Mouse (Mus musculus) cerebellum, postnatal 14 days (tissue): ENCODE results near the gene Trank1.
A peak's percentile ranks its signal among the peaks of the same experiment; 100 is the strongest.

ENCODE experiments used
- DNase-seq, 2 experiments: peaks; one replicate each; pipeline ENCODE4 v3.0.0; 2021; ENCODE audit warnings: mixed read lengths in 2 of 2

Gene Trank1

GRCm38 (mm10) chr9:111311031-111311842 lies at the start of gene Trank1:
Gene Trank1, plus strand, starts transcription at chr9:111311739.
- DNase-seq, result peak; percentile 52 to 64

GRCm38 (mm10) chr9:111267998-111268397 lies 43.5 kb upstream of the Trank1 start:
- DNase-seq, result no peak

- no peak for DNase-seq
These were observed 40.9 kb upstream of the Trank1 start for GRCm38 (mm10) chr9:111270606-111271005.

- DNase-seq, result peak in 1 of 2 experiments; percentile 83
These were observed 40.5 kb upstream of the Trank1 start for GRCm38 (mm10) chr9:111271056-111271433.

GRCm38 (mm10) chr9:111271434-111272160 lies 39.9 kb upstream of the Trank1 start, which contains the start of the genes Mlh1 and Epm2aip1:
Gene Mlh1, minus strand, starts transcription at chr9:111271791.
Gene Epm2aip1, plus strand, starts transcription at chr9:111271929.
- DNase-seq, result peak; percentile 100

- DNase-seq, result peak in 1 of 2 experiments; percentile 48
These were observed 39.2 kb upstream of the Trank1 start for GRCm38 (mm10) chr9:111272356-111272755.

- no peak for DNase-seq
These were observed 38.3 kb upstream of the Trank1 start for GRCm38 (mm10) chr9:111272996-111273785.

GRCm38 (mm10) chr9:111273958-111274357 lies 37.6 kb upstream of the Trank1 start:
- no peak for DNase-seq

- DNase-seq, result no peak
These were observed 36.4 kb upstream of the Trank1 start for GRCm38 (mm10) chr9:111275156-111275555.

- no peak for DNase-seq
These were observed 26.5 kb upstream of the Trank1 start for GRCm38 (mm10) chr9:111285061-111285460.

- DNase-seq, result no peak
These were observed 25.9 kb upstream of the Trank1 start for GRCm38 (mm10) chr9:111285676-111286075.

- no peak for DNase-seq
These were observed 25.1 kb upstream of the Trank1 start for GRCm38 (mm10) chr9:111286468-111286867.

GRCm38 (mm10) chr9:111287956-111288355 lies 23.6 kb upstream of the Trank1 start:
- no peak for DNase-seq

- DNase-seq, result no peak
These were observed 22.2 kb upstream of the Trank1 start for GRCm38 (mm10) chr9:111289294-111289831.

GRCm38 (mm10) chr9:111289832-111290339 lies 21.7 kb upstream of the Trank1 start:
- peak; percentile 92 to 98 for DNase-seq

- DNase-seq, result no peak
These were observed 20.9 kb upstream of the Trank1 start for GRCm38 (mm10) chr9:111290539-111291100.

GRCm38 (mm10) chr9:111293234-111293633 lies 18.3 kb upstream of the Trank1 start:
- no peak for DNase-seq

- DNase-seq, result no peak
These were observed 16.6 kb upstream of the Trank1 start for GRCm38 (mm10) chr9:111294911-111295310.

GRCm38 (mm10) chr9:111295323-111295722 lies 16.2 kb upstream of the Trank1 start:
- no peak for DNase-seq

- no peak for DNase-seq
These were observed 15.1 kb upstream of the Trank1 start for GRCm38 (mm10) chr9:111296433-111296832.

- no peak for DNase-seq
These were observed 12.9 kb upstream of the Trank1 start for GRCm38 (mm10) chr9:111298606-111299005.

GRCm38 (mm10) chr9:111302196-111302831 lies 9.2 kb upstream of the Trank1 start:
- no peak for DNase-seq
